Mouse (Mus musculus): ENCODE results near the gene Ptprn2. TPM values are rescaled to one million over a fixed set of nuclear protein-coding genes. Genes with fewer than 3 reads are reported as not detected.

The Ptprn2 gene
- polyA plus RNA-seq, 1 experiment from 2014 or later, result 0.15 TPM

- Histone ChIP-seq H3K9ac (no peak overlapping the region), H3K4me3 (no peak overlapping the region), H3K9me3 (no peaks in the 10 kb centered on the region), H3K27ac (replicated peaks) (no peak overlapping the region), H3K4me1 (peaks cover 12% of the 10 kb centered on the region), H3K4me2 (no peak overlapping the region), H3K36me3 (no peaks in the 10 kb centered on the region), H3K27me3 (replicated peaks) (no peaks in the 10 kb centered on the region)
- no peak for ATAC-seq (ENCODE audit: extremely low read depth, insufficient number of reproducible peaks, low FRiP score, low TSS enrichment)
- WGBS, result 62% methylated on average over 13 of the region's 13 CpGs
Observed at GRCm38 (mm10) chr12:116952452-116953205, 467.1 kb downstream of the Ptprn2 start.

GRCm38 (mm10) chr12:116959164-116959563 is 473.6 kb downstream of the Ptprn2 start:
- Histone ChIP-seq H3K27me3 (replicated peaks) (no peaks in the 10 kb centered on the region), H3K4me1 (peaks cover 6% of the 10 kb centered on the region), H3K4me2 (no peak overlapping the region), H3K27ac (replicated peaks) (no peak overlapping the region), H3K4me3 (no peak overlapping the region), H3K36me3 (no peaks in the 10 kb centered on the region), H3K9ac (no peak overlapping the region), H3K9me3 (no peaks in the 10 kb centered on the region)
- no peak for ATAC-seq (ENCODE audit: extremely low read depth, insufficient number of reproducible peaks, low FRiP score, low TSS enrichment)
- 74% methylated on average over 2 of the region's 2 CpGs for WGBS

- Histone ChIP-seq H3K9ac (no peak overlapping the region), H3K27me3 (replicated peaks) (no peaks in the 10 kb centered on the region), H3K36me3 (no peaks in the 10 kb centered on the region), H3K27ac (replicated peaks) (no peak overlapping the region), H3K4me3 (no peak overlapping the region), H3K4me1 (no peaks in the 10 kb centered on the region), H3K4me2 (no peak overlapping the region), H3K9me3 (no peaks in the 10 kb centered on the region)
- 83% methylated on average over 1 of the region's 1 CpGs for WGBS
- no peak for ATAC-seq (ENCODE audit: extremely low read depth, insufficient number of reproducible peaks, low FRiP score, low TSS enrichment)
Observed at GRCm38 (mm10) chr12:116963906-116964305, 478.4 kb downstream of the Ptprn2 start.

- Histone ChIP-seq H3K27me3 (replicated peaks) (no peaks in the 10 kb centered on the region), H3K4me3 (no peak overlapping the region), H3K4me2 (no peak overlapping the region), H3K36me3 (no peaks in the 10 kb centered on the region), H3K4me1 (no peaks in the 10 kb centered on the region), H3K27ac (replicated peaks) (no peak overlapping the region), H3K9me3 (no peaks in the 10 kb centered on the region), H3K9ac (no peak overlapping the region)
- no peak for ATAC-seq (ENCODE audit: extremely low read depth, insufficient number of reproducible peaks, low FRiP score, low TSS enrichment)
- WGBS, result 60% methylated on average over 8 of the region's 8 CpGs
Observed at GRCm38 (mm10) chr12:116968215-116968939, 482.9 kb downstream of the Ptprn2 start.

- no peak for ATAC-seq (ENCODE audit: extremely low read depth, insufficient number of reproducible peaks, low FRiP score, low TSS enrichment)
- Histone ChIP-seq H3K27me3 (replicated peaks) (0 out of 2 replicates have a peak, but pooled peaks cover 4% of the 10 kb centered on the region), H3K4me3 (no peak overlapping the region), H3K4me1 (no peaks in the 10 kb centered on the region), H3K27ac (replicated peaks) (no peak overlapping the region), H3K36me3 (no peaks in the 10 kb centered on the region), H3K4me2 (no peak overlapping the region), H3K9me3 (no peaks in the 10 kb centered on the region), H3K9ac (no peak overlapping the region)
- 76% methylated on average over 5 of the region's 5 CpGs for WGBS
Observed at GRCm38 (mm10) chr12:116975547-116975946, 490.0 kb downstream of the Ptprn2 start.

- H3K9me3 ChIP-seq, result no peaks in the 10 kb centered on the region
- no peak overlapping the region for H3K4me3 ChIP-seq
- 0 out of 2 replicates have a peak, but pooled peaks cover 4% of the 10 kb centered on the region for H3K27me3 ChIP-seq (replicated peaks)
- ATAC-seq (ENCODE audit: extremely low read depth, insufficient number of reproducible peaks, low FRiP score, low TSS enrichment), result no peak
- no peaks in the 10 kb centered on the region for H3K4me1 ChIP-seq
- H3K9ac ChIP-seq, result no peak overlapping the region
- WGBS, result 43% methylated on average over 6 of the region's 6 CpGs
- no peak overlapping the region for H3K4me2 ChIP-seq
- H3K36me3 ChIP-seq, result no peaks in the 10 kb centered on the region
- H3K27ac ChIP-seq (replicated peaks), result no peak overlapping the region
Observed at GRCm38 (mm10) chr12:116976981-116977380, 491.5 kb downstream of the Ptprn2 start.

GRCm38 (mm10) chr12:116978201-116978600 is 492.7 kb downstream of the Ptprn2 start:
- WGBS, result 75% methylated on average over 6 of the region's 6 CpGs

GRCm38 (mm10) chr12:116981315-116981714 is 495.8 kb downstream of the Ptprn2 start:
- Histone ChIP-seq H3K36me3 (no peaks in the 10 kb centered on the region), H3K4me1 (no peaks in the 10 kb centered on the region), H3K4me3 (no peak overlapping the region), H3K4me2 (no peak overlapping the region), H3K27ac (replicated peaks) (no peak overlapping the region), H3K9me3 (no peaks in the 10 kb centered on the region), H3K9ac (no peak overlapping the region), H3K27me3 (replicated peaks) (no peaks in the 10 kb centered on the region; the same call in 1 of the 2 replicates)
- WGBS, result 78% methylated on average over 1 of the region's 1 CpGs
- no peak for ATAC-seq (ENCODE audit: extremely low read depth, insufficient number of reproducible peaks, low FRiP score, low TSS enrichment)

More at GRCm38 (mm10) chr12:116978201-116978600, 492.7 kb downstream of the Ptprn2 start:
- Histone ChIP-seq H3K36me3 (no peaks in the 10 kb centered on the region), H3K4me1 (no peaks in the 10 kb centered on the region), H3K9me3 (no peaks in the 10 kb centered on the region), H3K27ac (replicated peaks) (no peak overlapping the region), H3K4me2 (no peak overlapping the region), H3K27me3 (replicated peaks) (0 out of 2 replicates have a peak, but pooled peaks cover 4% of the 10 kb centered on the region), H3K4me3 (no peak overlapping the region), H3K9ac (no peak overlapping the region)
- no peak for ATAC-seq (ENCODE audit: extremely low read depth, insufficient number of reproducible peaks, low FRiP score, low TSS enrichment)

GRCm38 (mm10) chr12:116989144-116989543 is 503.6 kb downstream of the Ptprn2 start:
- ATAC-seq (ENCODE audit: extremely low read depth, insufficient number of reproducible peaks, low FRiP score, low TSS enrichment), result no peak

GRCm38 (mm10) chr12:117001546-117002148 is 516.1 kb downstream of the Ptprn2 start:
- Histone ChIP-seq H3K4me3 (no peak overlapping the region), H3K27me3 (replicated peaks) (no peaks in the 10 kb centered on the region), H3K4me2 (no peak overlapping the region), H3K9ac (no peak overlapping the region), H3K27ac (replicated peaks) (no peak overlapping the region), H3K9me3 (no peaks in the 10 kb centered on the region), H3K4me1 (no peaks in the 10 kb centered on the region), H3K36me3 (no peaks in the 10 kb centered on the region)
- ATAC-seq (ENCODE audit: extremely low read depth, insufficient number of reproducible peaks, low FRiP score, low TSS enrichment), result no peak
- WGBS, result 51% methylated on average over 2 of the region's 2 CpGs

More at GRCm38 (mm10) chr12:116989144-116989543, 503.6 kb downstream of the Ptprn2 start:
- H3K9me3 ChIP-seq, result 0 out of 2 replicates have a peak, but pooled peaks cover 4% of the 10 kb centered on the region
- no peaks in the 10 kb centered on the region for H3K27me3 ChIP-seq (replicated peaks)
- H3K27ac ChIP-seq (replicated peaks), result no peak overlapping the region
- no peak overlapping the region for H3K4me2 ChIP-seq
- no peak overlapping the region for H3K4me3 ChIP-seq
- no peaks in the 10 kb centered on the region for H3K36me3 ChIP-seq
- H3K4me1 ChIP-seq, result no peaks in the 10 kb centered on the region
- 65% methylated on average over 10 of the region's 10 CpGs for WGBS
- H3K9ac ChIP-seq, result no peak overlapping the region
